Mouse (Mus musculus) common myeloid progenitor, adult 5-6 weeks (primary cell): Measurements from ENCODE around the gene Ctrc. TPM values are rescaled to one million over a fixed set of nuclear protein-coding genes. Genes with fewer than 3 reads are reported as not detected.

ENCODE experiments used
- total RNA-seq: library from RNA; stranded (forward); fragments of 200-1000, 187-1606 nt; gene quantifications from 2 replicates; pipeline ENCODE4 v1.2.3, GENCODE M21; 2017

The Ctrc gene
- total RNA-seq, 1 experiment from 2014 or later, result not detected

Other genes with a start within 250 kb of the Ctrc start
- gene Fblim1, start 240.3 kb downstream of the Ctrc start, total RNA-seq, result not detected in 2 replicates
- gene Tmem82, start 227.7 kb downstream of the Ctrc start, total RNA-seq, result 0.29 and 0.32 TPM in 2 replicates
- gene Slc25a34, start 222.5 kb downstream of the Ctrc start, total RNA-seq, result 0.09 TPM in 1 of 2 replicates, not detected in the other
- gene Plekhm2, start 181.5 kb downstream of the Ctrc start, total RNA-seq, result 3.8 and 6.3 TPM in 2 replicates
- gene Rsc1a1, start 160.8 kb downstream of the Ctrc start, total RNA-seq, result 8.9 and 13.9 TPM in 2 replicates
- gene Ddi2, start 122.9 kb downstream of the Ctrc start, total RNA-seq, result 27.4 and 30.6 TPM in 2 replicates
- not detected in 2 replicates for gene Agmat, start 99.7 kb downstream of the Ctrc start, total RNA-seq
- 4.9 and 9.0 TPM in 2 replicates for gene Dnajc16, start 55.4 kb downstream of the Ctrc start, total RNA-seq
- 12.1 and 14.2 TPM in 2 replicates for gene Casp9, start 52.7 kb downstream of the Ctrc start, total RNA-seq
- not detected in 2 replicates for gene Cela2a, start 20.2 kb downstream of the Ctrc start, total RNA-seq
- 32.6 and 46.1 TPM in 2 replicates for gene Efhd2, start 28.6 kb upstream of the Ctrc start, total RNA-seq
- not detected in 2 replicates for gene Fhad1, start 168.7 kb upstream of the Ctrc start, total RNA-seq
- 0.39 and 0.41 TPM in 2 replicates for gene Tmem51, start 237.9 kb upstream of the Ctrc start, total RNA-seq